Comparison of ENCODE assay signal across 18 mouse cellular contexts in genomic region chr19:23018186-23018727, GRCm38 (mm10).
DNase-seq lines count a peak whose midpoint lies in the region; ATAC-seq and TF ChIP-seq lines count a peak whose summit lies in the region.
"Had no signal": no experiment of that assay in that cellular context is flagged by ENCODE, and none has a peak within 500 bp of the region (broad histone marks: within the 10 kb centered on the region; RNA-seq: fewer than 3 reads in every experiment).

No protein-coding gene starts in this region.

- TF ChIP-seq EP300 in liver, postnatal 0 days (IDR thresholded peaks at IDR 0.05; ENCODE audit: low read depth), result no peak

- H3K4me3 ChIP-seq in cerebellum, adult 2 months (replicated peaks; ENCODE audit: insufficient read depth, low read depth, low read length), result no peak overlapping the region
- no peak overlapping the region for H3K4me3 ChIP-seq in liver, postnatal 0 days (ENCODE audit: low read depth, low read length)
- H3K4me3 ChIP-seq: embryonic facial prominence, embryonic 13.5 days; heart, embryonic 12.5 days; hindbrain, embryonic 15.5 days had no signal

- no peak overlapping the region for H3K4me2 ChIP-seq in liver, postnatal 0 days (ENCODE audit: low read depth, low read length)
- H3K4me2 ChIP-seq: embryonic facial prominence, embryonic 13.5 days; heart, embryonic 12.5 days; hindbrain, embryonic 15.5 days had no signal

- H3K4me1 ChIP-seq in cerebellum, adult 2 months (ENCODE audit: control insufficient read depth, insufficient read depth, low read length), result peaks cover 7% of the 10 kb centered on the region
- no peaks in the 10 kb centered on the region for H3K4me1 ChIP-seq in liver, postnatal 0 days (ENCODE audit: insufficient read depth)
- H3K4me1 ChIP-seq: embryonic facial prominence, embryonic 13.5 days; heart, embryonic 12.5 days; hindbrain, embryonic 15.5 days had no signal

- no peaks in the 10 kb centered on the region for H3K36me3 ChIP-seq in liver, postnatal 0 days (replicated peaks; ENCODE audit: insufficient read depth, low read length)
- H3K36me3 ChIP-seq: embryonic facial prominence, embryonic 13.5 days; G1E; heart, embryonic 12.5 days; hindbrain, embryonic 15.5 days had no signal

- H3K9me3 ChIP-seq in liver, postnatal 0 days (ENCODE audit: low read length), result no peaks in the 10 kb centered on the region
- H3K9me3 ChIP-seq: embryonic facial prominence, embryonic 13.5 days; G1E; hindbrain, embryonic 15.5 days had no signal

- TF ChIP-seq CTCF in cerebellum, adult 2 months (IDR thresholded peaks at IDR 0.05; ENCODE audit: borderline replicate concordance, insufficient read depth, low read depth, low read length), result no peak
- TF ChIP-seq CTCF in liver, postnatal 0 days (IDR thresholded peaks at IDR 0.05; ENCODE audit: low read depth), result no peak

- ATAC-seq in cerebellum, adult (ENCODE audit: insufficient number of reproducible peaks, low FRiP score, low TSS enrichment), result peak; percentile 86
- no peak for ATAC-seq in erythroblast, adult 5-6 weeks (replicated peaks; ENCODE audit: low FRiP score, poor library complexity, severe bottlenecking)
- no peak for ATAC-seq in liver, postnatal 0 days
- ATAC-seq: CD4-positive, CD25-positive, alpha-beta regulatory T cell, adult 4 months; forebrain, embryonic 14.5 days; intestine, embryonic 16.5 days had no signal

- H3K27ac ChIP-seq in cerebellum, adult 2 months (ENCODE audit: insufficient read depth, low read length), result peak overlapping the region; percentile 74
- no peak overlapping the region for H3K27ac ChIP-seq in liver, postnatal 0 days (ENCODE audit: low read depth)
- H3K27ac ChIP-seq: embryonic facial prominence, embryonic 13.5 days; hindbrain, embryonic 15.5 days had no signal

- H3K27me3 ChIP-seq in cerebellum, adult 2 months (ENCODE audit: control insufficient read depth, insufficient read depth, low read length), result no peaks in the 10 kb centered on the region
- no peaks in the 10 kb centered on the region for H3K27me3 ChIP-seq in liver, postnatal 0 days (ENCODE audit: insufficient read depth, low read length)
- H3K27me3 ChIP-seq: embryonic facial prominence, embryonic 13.5 days; heart, embryonic 12.5 days; hindbrain, embryonic 15.5 days had no signal

- no peak overlapping the region for H3K9ac ChIP-seq in liver, postnatal 0 days (replicated peaks)
- H3K9ac ChIP-seq: embryonic facial prominence, embryonic 13.5 days; heart, embryonic 12.5 days; hindbrain, embryonic 15.5 days had no signal

- no peak for TF ChIP-seq POLR2A in cerebellum, adult 2 months (IDR thresholded peaks at IDR 0.05; ENCODE audit: borderline replicate concordance, insufficient read depth, low read length)

- no peak for DNase-seq in cerebellum, postnatal 4 days (ENCODE audit: low spot score in 2 of 2)
- peak; percentile 59 to 89 for DNase-seq in cerebellum, adult 2 months
- DNase-seq in cerebellum, postnatal 10 days, result peak; percentile 49 to 51
- DNase-seq in gastrocnemius, postnatal 25 days, result no peak
- no peak for DNase-seq in liver, postnatal 0 days
- DNase-seq: adrenal gland, postnatal 10 days; B cell, adult 2 months; heart, postnatal 36 days; kidney, adult 2 months had no signal

- WGBS in cerebellum, adult 2 months, result 6% methylated on average over 2 of the region's 2 CpGs
- WGBS in liver, postnatal 0 days (ENCODE audit: insufficient replicate concordance), result 66% methylated on average over 2 of the region's 2 CpGs

Comparison
In these comparisons a context has a peak if more than half of its experiments do, and no peak if none do; other contexts are left out.
1. DNase-seq: peak in cerebellum, adult 2 months (2 of 2) and cerebellum, postnatal 10 days (2 of 2); none in cerebellum, postnatal 4 days (0 of 2), gastrocnemius, postnatal 25 days (single experiment) and liver, postnatal 0 days (single experiment).